Mouse (Mus musculus) cortical plate, adult 2 months (tissue): ENCODE results near the gene Gm7029.
"Not testable (repeated sequence)": the region's sequence is repeated elsewhere in the genome, so short reads cannot be mapped to it uniquely, and the experiment has no call there.

ENCODE experiments used
- CTCF ChIP-seq: fragments of 200-500 bp; IDR thresholded peaks from 2 replicates; pipeline ENCODE4 v1.5.1; 2011; ENCODE audit warnings: mild to moderate bottlenecking, control low read depth, low read length; ENCODE audit not compliant: insufficient read depth; ENCODE audit errors: extremely low read depth
- POLR2A ChIP-seq: fragments of 200-500 bp; IDR thresholded peaks from 2 replicates; pipeline ENCODE4 v1.6.1; 2011; ENCODE audit warnings: mild to moderate bottlenecking, low read length, control low read depth; ENCODE audit not compliant: insufficient read depth; ENCODE audit errors: extremely low read depth

GRCm38 (mm10) chr17:33824997-33825330, 48.7 kb upstream of the Gm7029 start:
- TF ChIP-seq CTCF, POLR2A: not testable (repeated sequence)
